Mouse (Mus musculus) E14TG2a.4 (cell line): Measurements from ENCODE around the gene Il16.

Experiments
- H3K27me3 ChIP-seq: 2 replicates; pipeline ENCODE4 v1.6.1; 2014; ENCODE audit warnings: low read length, control low read depth; ENCODE audit not compliant: insufficient read depth
- H3K36me3 ChIP-seq: 2 replicates; pipeline ENCODE4 v1.6.1; 2014; ENCODE audit warnings: low read length, control low read depth; ENCODE audit not compliant: insufficient read depth
- H3K4me1 ChIP-seq: replicated peaks from 2 replicates; pipeline ENCODE4 v1.6.1; 2014; ENCODE audit warnings: low read depth, low read length, control low read depth
- H3K4me3 ChIP-seq: replicated peaks from 2 replicates; pipeline ENCODE4 v1.5.1; 2014; ENCODE audit warnings: mild to moderate bottlenecking, low read length
- H3K9me3 ChIP-seq: 2 replicates; pipeline ENCODE4 v1.6.1; 2014; ENCODE audit warnings: low read length, control low read depth
- CTCF ChIP-seq: conservative IDR thresholded peaks from 2 replicates; pipeline ENCODE4 v1.5.1; 2014; ENCODE audit warnings: low read length
- NANOG ChIP-seq: IDR thresholded peaks from 2 replicates; pipeline ENCODE4 v1.6.1; 2014; ENCODE audit warnings: borderline replicate concordance, low read length, mixed read lengths
- POU5F1 ChIP-seq: IDR thresholded peaks from 2 replicates; pipeline ENCODE4 v1.6.1; 2014; ENCODE audit warnings: low read length, borderline replicate concordance

Gene Il16

GRCm38 (mm10) chr7:83652498-83652897 is 93.0 kb downstream of the Il16 start:
- H3K4me1 ChIP-seq = no peaks in the 10 kb centered on the region
- TF ChIP-seq POU5F1 = no peak
- TF ChIP-seq CTCF = no peak
- no peak for TF ChIP-seq NANOG
- peaks cover 23% of the 10 kb centered on the region for H3K9me3 ChIP-seq
- 0 out of 2 replicates have a peak, but pooled peaks cover 4% of the 10 kb centered on the region for H3K27me3 ChIP-seq
- H3K4me3 ChIP-seq = no peak overlapping the region
- H3K36me3 ChIP-seq = no peaks in the 10 kb centered on the region

- Histone ChIP-seq H3K36me3 (no peaks in the 10 kb centered on the region), H3K27me3 (0 out of 2 replicates have a peak, but pooled peaks cover 4% of the 10 kb centered on the region), H3K4me3 (no peak overlapping the region), H3K9me3 (peaks cover 11% of the 10 kb centered on the region), H3K4me1 (no peaks in the 10 kb centered on the region)
- TF ChIP-seq NANOG (no peak), POU5F1 (no peak), CTCF (no peak)
Measured at GRCm38 (mm10) chr7:83650638-83651037, 94.9 kb downstream of the Il16 start.

GRCm38 (mm10) chr7:83648807-83649206 is 96.7 kb downstream of the Il16 start:
- Histone ChIP-seq H3K4me1 (no peaks in the 10 kb centered on the region), H3K9me3 (no peaks in the 10 kb centered on the region), H3K4me3 (no peak overlapping the region), H3K36me3 (peaks cover 2% of the 10 kb centered on the region; the same call in 1 of the 2 replicates), H3K27me3 (no peaks in the 10 kb centered on the region)
- TF ChIP-seq CTCF (no peak), NANOG (no peak), POU5F1 (no peak)

GRCm38 (mm10) chr7:83645476-83645875 is 100.0 kb downstream of the Il16 start:
- TF ChIP-seq NANOG (no peak), POU5F1 (no peak), CTCF (no peak)
- Histone ChIP-seq H3K4me3 (no peak overlapping the region), H3K9me3 (no peaks in the 10 kb centered on the region), H3K36me3 (peaks cover 28% of the 10 kb centered on the region), H3K4me1 (no peaks in the 10 kb centered on the region; the same call in 1 of the 2 replicates), H3K27me3 (no peaks in the 10 kb centered on the region)

GRCm38 (mm10) chr7:83644761-83645160 is 100.8 kb downstream of the Il16 start:
- Histone ChIP-seq H3K36me3 (peaks cover 34% of the 10 kb centered on the region), H3K9me3 (no peaks in the 10 kb centered on the region), H3K4me1 (no peaks in the 10 kb centered on the region; the same call in 1 of the 2 replicates), H3K27me3 (no peaks in the 10 kb centered on the region), H3K4me3 (no peak overlapping the region)
- TF ChIP-seq POU5F1 = no peak
- TF ChIP-seq CTCF = no peak
- TF ChIP-seq NANOG = no peak

GRCm38 (mm10) chr7:83643581-83643980 is 101.9 kb downstream of the Il16 start:
- TF ChIP-seq CTCF (no peak), POU5F1 (no peak), NANOG (no peak)
- no peaks in the 10 kb centered on the region for H3K9me3 ChIP-seq
- H3K4me1 ChIP-seq = no peaks in the 10 kb centered on the region; the same call in 1 of the 2 replicates
- peaks cover 45% of the 10 kb centered on the region for H3K36me3 ChIP-seq
- no peaks in the 10 kb centered on the region for H3K27me3 ChIP-seq
- H3K4me3 ChIP-seq = no peak overlapping the region

GRCm38 (mm10) chr7:83641163-83641562 is 104.4 kb downstream of the Il16 start:
- Histone ChIP-seq H3K4me1 (no peaks in the 10 kb centered on the region; the same call in 1 of the 2 replicates), H3K4me3 (no peak overlapping the region), H3K9me3 (no peaks in the 10 kb centered on the region), H3K36me3 (peaks cover 69% of the 10 kb centered on the region), H3K27me3 (no peaks in the 10 kb centered on the region)
- no peak for TF ChIP-seq CTCF
- no peak for TF ChIP-seq POU5F1
- TF ChIP-seq NANOG = no peak

- Histone ChIP-seq H3K9me3 (no peaks in the 10 kb centered on the region), H3K4me1 (no peaks in the 10 kb centered on the region; the same call in 1 of the 2 replicates), H3K4me3 (no peak overlapping the region), H3K36me3 (peaks cover 70% of the 10 kb centered on the region), H3K27me3 (no peaks in the 10 kb centered on the region)
- TF ChIP-seq CTCF = no peak
- no peak for TF ChIP-seq POU5F1
- no peak for TF ChIP-seq NANOG
Measured at GRCm38 (mm10) chr7:83640581-83640980, 104.9 kb downstream of the Il16 start.

GRCm38 (mm10) chr7:83639084-83639483 is 106.4 kb downstream of the Il16 start:
- Histone ChIP-seq H3K4me3 (no peak overlapping the region), H3K27me3 (no peaks in the 10 kb centered on the region), H3K36me3 (peaks cover 78% of the 10 kb centered on the region), H3K4me1 (no peaks in the 10 kb centered on the region; the same call in 1 of the 2 replicates), H3K9me3 (no peaks in the 10 kb centered on the region)
- no peak for TF ChIP-seq CTCF
